Mouse (Mus musculus): Measurements from ENCODE around the gene Ftl1.
"Not testable (repeated sequence)": the region's sequence is repeated elsewhere in the genome, so short reads cannot be mapped to it uniquely, and the experiment has no call there.

Ftl1 gene

GRCm38 (mm10) chr7:45476453-45476852 is 16.8 kb upstream of the Ftl1 start:
- DNase-seq (ENCODE audit: low spot score in 2 of 2), result no peak

DNA sequence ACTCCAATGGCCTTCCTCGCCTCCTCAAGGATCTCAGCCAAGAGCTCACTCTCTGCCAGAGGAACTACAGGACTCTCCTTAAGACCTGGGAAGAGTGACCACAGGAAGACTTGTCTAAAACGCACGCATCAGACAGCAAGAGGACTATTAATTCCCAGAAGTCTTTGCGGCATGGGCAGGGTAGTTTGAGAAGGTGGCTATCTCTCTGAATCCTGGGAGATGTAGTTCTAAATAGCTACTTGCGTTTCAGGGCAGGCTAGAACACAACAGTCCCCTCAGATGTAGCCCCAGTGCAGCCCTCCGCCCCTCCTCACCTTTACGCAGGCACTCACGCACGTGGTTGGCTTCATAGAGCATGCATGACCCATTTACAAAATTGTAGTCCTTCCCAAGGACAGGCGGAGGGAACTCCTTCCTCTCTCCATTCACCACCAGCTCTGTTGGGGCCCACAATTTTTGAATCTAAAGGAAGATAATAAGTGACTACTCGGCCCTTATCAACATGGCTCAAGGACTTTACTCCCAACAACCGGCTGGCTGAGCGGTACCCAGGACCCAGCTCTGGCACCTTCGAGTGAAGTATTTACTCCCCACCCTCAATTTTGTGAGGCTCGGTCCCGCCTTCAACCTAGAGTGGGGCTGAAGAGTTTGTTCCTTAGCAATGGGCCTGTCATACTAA is 15.7 kb upstream of the Ftl1 start:
- DNase-seq (ENCODE audit: low spot score in 2 of 2), result no peak

GRCm38 (mm10) chr7:45470869-45471268 is 11.2 kb upstream of the Ftl1 start:
- DNase-seq (ENCODE audit: low spot score in 2 of 2), result peak; percentile 64 to 72

- DNase-seq (ENCODE audit: low spot score in 2 of 2), result no peak
These were observed 7.5 kb upstream of the Ftl1 start for GRCm38 (mm10) chr7:45467090-45467670.

- DNase-seq (ENCODE audit: low spot score in 2 of 2), result peak; percentile 86 to 93
These were observed 6.8 kb upstream of the Ftl1 start, which contains the start of gene Bax for GRCm38 (mm10) chr7:45466283-45467089. TSS of gene Bax (minus strand) at chr7:45466898.

DNA sequence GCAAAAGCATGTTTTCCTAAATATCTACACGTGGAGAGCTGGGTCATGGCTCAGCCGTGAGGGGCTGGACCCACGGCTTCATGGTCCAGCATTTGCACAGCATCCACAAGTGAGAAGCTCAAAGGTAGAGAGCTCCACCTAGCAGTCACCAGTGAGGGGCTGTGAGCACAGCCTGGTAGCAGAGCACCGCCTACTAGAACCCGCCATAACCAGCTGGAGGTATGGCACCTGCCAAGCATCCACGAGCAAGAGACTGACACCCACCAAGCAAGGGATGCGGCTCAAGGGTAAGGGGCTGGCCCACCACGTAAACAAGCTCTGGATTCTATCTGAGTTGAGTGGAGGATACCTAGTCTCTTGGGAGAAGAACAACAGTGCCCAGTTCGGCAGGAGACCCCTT is 5.9 kb upstream of the Ftl1 start:
- no peak for DNase-seq (ENCODE audit: low spot score in 2 of 2)

- no peak for DNase-seq (ENCODE audit: low spot score in 2 of 2)
These were observed 5.4 kb upstream of the Ftl1 start for GRCm38 (mm10) chr7:45465112-45465511.

GRCm38 (mm10) chr7:45463987-45464778 is 4.5 kb upstream of the Ftl1 start:
- no peak for DNase-seq (ENCODE audit: low spot score in 2 of 2)

DNA sequence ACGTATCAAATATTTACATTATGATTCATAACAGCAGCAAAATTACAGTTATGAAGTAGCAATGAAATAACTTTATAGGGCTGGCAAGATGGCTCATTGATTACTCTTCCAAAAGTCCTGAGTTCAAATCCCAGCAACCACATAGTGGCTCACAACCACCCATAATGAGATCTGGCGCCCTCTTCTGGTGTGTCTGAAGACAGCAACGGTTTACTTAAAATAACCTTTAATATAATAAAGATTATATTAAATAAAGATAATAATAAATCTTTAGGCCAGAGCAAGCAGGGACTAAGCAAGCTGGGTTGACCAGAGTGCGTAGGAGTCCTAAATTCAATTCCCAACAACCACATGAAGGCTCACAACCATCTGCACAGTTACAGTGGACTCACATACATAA is 3.2 kb upstream of the Ftl1 start:
- DNase-seq (ENCODE audit: low spot score in 2 of 2), result not testable (repeated sequence)

GRCm38 (mm10) chr7:45462325-45462724 is 2.6 kb upstream of the Ftl1 start:
- no peak for DNase-seq (ENCODE audit: low spot score in 2 of 2)

DNA sequence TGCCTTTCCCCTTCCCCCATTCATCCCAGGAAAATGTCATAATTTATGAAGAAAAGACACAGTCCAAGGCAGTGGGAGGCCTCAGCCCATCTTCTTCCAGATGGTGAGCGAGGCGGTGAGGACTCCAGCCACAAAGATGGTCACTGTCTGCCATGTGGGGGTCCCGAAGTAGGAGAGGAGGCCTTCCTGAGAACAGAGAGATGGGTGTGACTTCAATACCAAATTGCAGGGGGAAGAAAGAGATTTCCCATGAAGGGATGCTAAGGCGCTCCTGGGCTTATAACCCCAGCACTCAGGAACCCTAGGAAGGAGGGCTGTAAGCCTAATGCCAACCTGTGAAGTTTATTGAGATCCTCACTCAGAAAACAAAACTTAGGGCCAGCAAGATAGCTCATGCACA is 2.1 kb upstream of the Ftl1 start:
- no peak for DNase-seq (ENCODE audit: low spot score in 2 of 2)

- no peak for DNase-seq (ENCODE audit: low spot score in 2 of 2)
These were observed 1.6 kb upstream of the Ftl1 start for GRCm38 (mm10) chr7:45461326-45461725.

GRCm38 (mm10) chr7:45460860-45461314 is 1.2 kb upstream of the Ftl1 start:
- no peak for DNase-seq (ENCODE audit: low spot score in 2 of 2)

GRCm38 (mm10) chr7:45460377-45460776 is 693 bp upstream of the Ftl1 start:
- DNase-seq (ENCODE audit: low spot score in 2 of 2), result no peak

DNA sequence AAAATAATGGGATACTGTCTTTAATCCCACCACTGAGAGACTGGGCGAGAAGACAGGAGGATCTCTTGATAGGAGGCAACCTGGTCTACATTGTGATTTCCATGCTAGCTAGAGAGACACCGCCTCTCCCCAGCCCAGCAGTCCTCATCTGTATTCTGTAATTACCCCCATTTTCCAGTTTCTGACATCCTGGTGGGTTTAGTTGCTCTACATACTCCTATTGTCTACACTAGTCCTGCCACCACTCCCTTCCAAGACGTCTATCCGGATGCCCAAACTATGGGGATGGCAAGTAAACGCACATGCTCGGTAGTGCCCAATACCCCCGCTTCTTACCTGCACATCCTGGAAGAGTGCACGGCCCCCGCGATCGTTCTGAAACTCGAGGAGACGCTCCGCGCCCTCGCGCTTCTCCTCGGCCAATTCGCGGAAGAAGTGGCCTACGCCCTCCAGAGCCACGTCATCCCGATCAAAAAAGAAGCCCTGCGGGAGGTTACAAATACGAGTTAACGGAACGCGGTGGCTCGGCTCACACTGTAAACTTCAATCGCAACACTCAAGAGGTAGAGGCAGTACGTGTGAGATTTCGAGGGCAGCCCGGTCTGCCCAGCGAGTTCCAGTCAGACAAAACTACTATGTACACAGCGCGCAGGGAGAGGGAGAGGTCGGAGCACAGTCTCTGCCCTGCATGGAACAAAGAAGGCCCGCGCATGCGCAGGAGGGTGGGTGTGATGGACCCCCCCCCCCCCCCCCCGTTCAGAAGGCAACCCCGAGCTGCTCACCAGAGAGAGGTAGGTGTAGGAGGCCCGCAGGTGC is 728 bp downstream of the Ftl1 start:
- DNase-seq (ENCODE audit: low spot score in 2 of 2), result peak in 1 of 2 experiments; percentile 62

- no peak for DNase-seq (ENCODE audit: low spot score in 2 of 2)
These were observed 2.3 kb downstream of the Ftl1 start for GRCm38 (mm10) chr7:45457204-45458060.

- DNase-seq (ENCODE audit: low spot score in 2 of 2), result no peak
These were observed 2.9 kb downstream of the Ftl1 start for GRCm38 (mm10) chr7:45456721-45457203.

DNA sequence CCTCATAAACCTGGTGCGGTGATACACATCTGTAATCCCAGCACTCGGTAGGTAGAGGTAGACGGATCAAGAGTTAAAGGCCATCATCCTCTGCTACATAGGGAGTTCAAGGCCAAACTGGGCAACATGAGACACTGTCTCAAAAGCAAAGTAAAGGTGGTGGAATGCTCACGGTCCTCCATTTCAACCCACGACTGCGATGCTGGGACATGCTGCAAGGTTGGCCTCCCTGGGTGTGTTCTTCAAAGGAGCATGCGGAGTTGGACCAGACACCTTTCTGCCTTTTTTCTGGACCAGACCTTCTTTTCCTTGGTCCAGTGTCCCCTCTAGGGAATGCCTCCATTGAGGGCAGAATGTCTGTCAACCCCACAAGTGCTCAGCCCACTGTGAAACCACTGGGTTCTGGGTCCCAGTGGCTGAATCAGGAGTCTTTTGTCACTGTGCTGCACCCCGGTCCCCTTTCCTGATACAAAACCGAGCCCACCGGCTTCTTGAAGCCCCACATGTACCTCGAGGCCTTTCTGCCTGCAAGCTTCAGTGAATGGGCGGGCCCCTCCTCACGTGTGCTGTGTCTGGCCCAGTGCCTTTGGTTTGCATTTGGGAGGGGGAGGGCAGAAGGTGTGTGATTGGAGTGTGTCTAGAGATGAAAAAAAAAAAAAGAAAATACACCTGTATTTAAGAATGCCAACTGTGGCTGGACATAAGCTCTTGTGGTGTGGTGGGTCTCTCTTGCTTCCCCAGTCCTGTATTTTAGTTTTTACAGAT is 3.6 kb downstream of the Ftl1 start:
- DNase-seq (ENCODE audit: low spot score in 2 of 2), result no peak

GRCm38 (mm10) chr7:45454971-45455370 is 4.7 kb downstream of the Ftl1 start:
- DNase-seq (ENCODE audit: low spot score in 2 of 2), result no peak

All from frontal cortex, postnatal 25 days (tissue).